Mouse (Mus musculus): Measurements from ENCODE around the gene Wdr19. TPM values are rescaled to one million over a fixed set of nuclear protein-coding genes. Genes with fewer than 3 reads are reported as not detected.

The Wdr19 gene
- polyA plus RNA-seq, 1 experiment from 2014 or later, result 10.8 TPM

Other genes with a start within 250 kb of the Wdr19 start
- gene Tlr6, start 239.6 kb upstream of the Wdr19 start, polyA plus RNA-seq (2015; fragmentation: Nextera tagmentation; extraction: Ambion mirVana), result 0.85 and 1.3 TPM in 2 replicates
- gene Fam114a1, start 229.6 kb upstream of the Wdr19 start, polyA plus RNA-seq (2015; fragmentation: Nextera tagmentation; extraction: Ambion mirVana), result 42.8 and 46.5 TPM in 2 replicates
- gene Tmem156, start 107.6 kb upstream of the Wdr19 start, polyA plus RNA-seq (2015; fragmentation: Nextera tagmentation; extraction: Ambion mirVana), result 0.48 and 0.53 TPM in 2 replicates
- gene Klhl5, start 92.2 kb upstream of the Wdr19 start, polyA plus RNA-seq (2015; fragmentation: Nextera tagmentation; extraction: Ambion mirVana), result 21.2 and 21.3 TPM in 2 replicates
- 118 and 119 TPM in 2 replicates for gene Rfc1, start 136.0 kb downstream of the Wdr19 start, polyA plus RNA-seq (2015; fragmentation: Nextera tagmentation; extraction: Ambion mirVana)
- 0.10 and 0.14 TPM in 2 replicates for gene Klb, start 148.6 kb downstream of the Wdr19 start, polyA plus RNA-seq (2015; fragmentation: Nextera tagmentation; extraction: Ambion mirVana)
- 1,045 and 1,112 TPM in 2 replicates for gene Rpl9, start 191.7 kb downstream of the Wdr19 start, polyA plus RNA-seq (2015; fragmentation: Nextera tagmentation; extraction: Ambion mirVana)
- 69.3 and 72.5 TPM in 2 replicates for gene Lias, start 191.8 kb downstream of the Wdr19 start, polyA plus RNA-seq (2015; fragmentation: Nextera tagmentation; extraction: Ambion mirVana)
- gene Ugdh, start 236.3 kb downstream of the Wdr19 start, polyA plus RNA-seq (2015; fragmentation: Nextera tagmentation; extraction: Ambion mirVana), result 152 and 179 TPM in 2 replicates

Data from embryonic facial prominence, embryonic 13.5 days (tissue).